Mouse (Mus musculus) liver, postnatal 0 days (tissue): ENCODE results near the gene Zfp870.

Experiments
- CTCF ChIP-seq: sonication (generic); IDR thresholded peaks from 2 replicates; pipeline ENCODE4 v1.5.1; 2016; ENCODE audit warnings: antibody characterized with exemption, low read depth
- EP300 ChIP-seq: IDR thresholded peaks from 2 replicates; pipeline ENCODE4 v1.6.1; 2016; ENCODE audit warnings: antibody characterized with exemption, low read depth, mild to moderate bottlenecking

- TF ChIP-seq CTCF, result no peak
- no peak for TF ChIP-seq EP300
Measured at GRCm38 (mm10) chr17:32901751-32902525, 10.5 kb upstream of the Zfp870 start.
